Mouse (Mus musculus) midbrain, embryonic 11.5 days (tissue): ENCODE data around the gene Inhba. TPM values are rescaled to one million over a fixed set of nuclear protein-coding genes. Genes with fewer than 3 reads are reported as not detected.

Experiments used
- ATAC-seq: fragments of 200-750 bp; cut with Nextera tagmentation; 2 replicates; pipeline ENCODE4 v1.8.0; 2017; ENCODE audit warnings: moderate TSS enrichment, moderate library complexity; ENCODE audit not compliant: low FRiP score
- DNase-seq: peaks from one replicate; pipeline ENCODE4 v3.0.0; 2015; ENCODE audit warnings: low spot score; ENCODE audit errors: missing footprints
- H3K27ac ChIP-seq: fragments of 300-500 bp; sonication (generic); 2 replicates; pipeline ENCODE4 v1.5.1; 2014; ENCODE audit warnings: low read depth, low read length
- H3K27me3 ChIP-seq: fragments of 300-500 bp; sonication (generic); 2 replicates; pipeline ENCODE4 v1.6.1; 2014; ENCODE audit warnings: mild to moderate bottlenecking, low read length, moderate library complexity, mixed read lengths; ENCODE audit not compliant: control insufficient read depth, insufficient read depth
- H3K36me3 ChIP-seq: fragments of 300-500 bp; sonication (generic); 2 replicates; pipeline ENCODE4 v1.6.1; 2014; ENCODE audit warnings: mild to moderate bottlenecking, low read length, moderate library complexity, mixed read lengths; ENCODE audit not compliant: control insufficient read depth, insufficient read depth
- H3K4me1 ChIP-seq: fragments of 300-500 bp; sonication (generic); 2 replicates; pipeline ENCODE4 v1.6.1; 2014; ENCODE audit warnings: low read length; ENCODE audit not compliant: control insufficient read depth, insufficient read depth
- H3K4me2 ChIP-seq: fragments of 300-500 bp; sonication (generic); 2 replicates; pipeline ENCODE4 v1.6.1; 2014; ENCODE audit warnings: mild to moderate bottlenecking, moderate library complexity
- H3K4me3 ChIP-seq: fragments of 300-500 bp; sonication (generic); 2 replicates; pipeline ENCODE4 v1.5.1; 2014; ENCODE audit warnings: low read depth, low read length
- H3K9ac ChIP-seq: fragments of 300-500 bp; sonication (generic); 2 replicates; pipeline ENCODE4 v1.6.1; 2014; ENCODE audit warnings: low read length
- H3K9me3 ChIP-seq: fragments of 300-500 bp; sonication (generic); 2 replicates; pipeline ENCODE4 v1.6.1; 2016; ENCODE audit warnings: low read length; ENCODE audit not compliant: control insufficient read depth
- WGBS: fragments of 180-500 bp; shearing (Covaris S2); extraction: QIAGEN DNeasy Blood & Tissue Kit; methylation state at CpG from one replicate; pipeline ENCODE4 v1.1.7; 2014; 5-methylcytosine and 5-hydroxymethylcytosine counted together
- polyA plus RNA-seq: library from polyadenylated mRNA; unstranded; fragments of >200 nt; fragmentation: Nextera tagmentation; extraction: Ambion mirVana; gene quantifications from 2 replicates; pipeline ENCODE4 v1.2.1, GENCODE M21; 2014

The Inhba gene
- polyA plus RNA-seq, result 0.14 and 0.44 TPM in 2 replicates

DNA sequence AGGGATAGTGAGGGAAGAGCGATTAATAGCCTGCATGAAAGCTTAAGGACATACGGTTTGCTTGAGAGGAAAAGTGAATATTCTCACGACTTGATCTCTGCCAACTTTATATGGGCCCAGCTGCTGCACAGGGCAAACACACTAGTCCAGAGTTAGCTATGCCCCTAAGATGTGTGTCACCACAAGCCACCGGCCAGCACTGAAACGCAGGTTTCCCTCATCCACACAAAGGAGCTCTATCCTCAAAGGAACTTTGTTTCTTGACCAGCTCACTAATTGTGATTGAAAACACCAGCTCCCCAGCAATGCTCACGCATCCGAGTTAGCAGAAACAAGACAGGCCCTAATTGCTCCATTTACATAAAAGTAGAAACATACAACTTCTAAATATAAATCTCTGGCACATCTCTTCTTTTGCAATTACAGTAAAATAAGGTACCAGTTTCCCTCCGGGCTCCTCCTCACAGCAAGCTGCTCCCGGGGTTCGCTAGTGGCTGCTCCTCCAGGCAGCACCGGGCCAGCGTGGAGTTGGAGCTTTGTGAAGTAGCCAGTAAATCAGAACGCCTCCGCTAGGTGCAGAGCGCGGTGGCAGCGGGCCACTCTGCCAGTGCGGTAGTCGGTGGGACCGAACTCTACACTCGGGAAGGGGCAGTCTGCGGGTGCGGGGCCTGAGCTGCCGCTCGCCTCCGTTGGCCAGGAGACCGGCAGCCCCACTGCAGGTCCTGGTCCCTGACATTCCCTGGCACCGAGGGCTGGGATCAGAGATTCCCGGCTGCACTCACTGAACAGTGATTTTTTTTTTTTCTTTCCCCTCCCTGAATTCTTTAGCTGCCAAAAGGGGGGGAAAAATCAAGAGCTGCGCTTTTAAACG is at the start of gene Inhba:
TSS of gene Inhba (plus strand) at position 480 of the 871 bp plus-strand sequence.
- DNase-seq, result peak; percentile 93
- WGBS, result 6% methylated on average over 31 of the region's 31 CpGs
- H3K36me3 ChIP-seq, result no peaks in the 10 kb centered on the region
- peak; percentile 81 for ATAC-seq
- H3K27ac ChIP-seq, result no peak within 1 kb of the TSS
- peak within 1 kb of the TSS; percentile 86 for H3K4me2 ChIP-seq
- peaks cover 3% of the 10 kb centered on the region for H3K27me3 ChIP-seq
- H3K4me3 ChIP-seq, result peak within 1 kb of the TSS; percentile 41
- H3K4me1 ChIP-seq, result peaks cover 4% of the 10 kb centered on the region; the same call in 1 of the 2 replicates
- H3K9me3 ChIP-seq, result no peaks in the 10 kb centered on the region
- H3K9ac ChIP-seq, result peak within 1 kb of the TSS; percentile 59

GRCm38 (mm10) chr13:15976584-15976983 is 35.1 kb upstream of the Inhba start:
- Histone ChIP-seq H3K27ac (no peak overlapping the region), H3K4me3 (no peak overlapping the region), H3K4me1 (no peaks in the 10 kb centered on the region), H3K4me2 (no peak overlapping the region), H3K9me3 (no peaks in the 10 kb centered on the region), H3K9ac (no peak overlapping the region), H3K36me3 (no peaks in the 10 kb centered on the region), H3K27me3 (no peaks in the 10 kb centered on the region)
- DNase-seq (no peak), ATAC-seq (no peak)
- WGBS, result 86% methylated on average over 1 of the region's 1 CpGs

GRCm38 (mm10) chr13:15979551-15979950 is 32.1 kb upstream of the Inhba start:
- H3K4me1 ChIP-seq, result no peaks in the 10 kb centered on the region
- H3K9me3 ChIP-seq, result no peaks in the 10 kb centered on the region
- H3K9ac ChIP-seq, result no peak overlapping the region
- H3K27ac ChIP-seq, result no peak overlapping the region
- DNase-seq (no peak), ATAC-seq (no peak)
- H3K36me3 ChIP-seq, result no peaks in the 10 kb centered on the region
- WGBS, result 83% methylated on average over 3 of the region's 3 CpGs
- H3K4me2 ChIP-seq, result no peak overlapping the region
- H3K27me3 ChIP-seq, result no peaks in the 10 kb centered on the region
- no peak overlapping the region for H3K4me3 ChIP-seq

GRCm38 (mm10) chr13:15982041-15982440 is 29.6 kb upstream of the Inhba start:
- H3K9ac ChIP-seq, result no peak overlapping the region
- H3K36me3 ChIP-seq, result no peaks in the 10 kb centered on the region
- H3K27me3 ChIP-seq, result no peaks in the 10 kb centered on the region
- H3K4me2 ChIP-seq, result no peak overlapping the region
- 80% methylated on average over 3 of the region's 3 CpGs for WGBS
- DNase-seq (no peak), ATAC-seq (no peak)
- no peaks in the 10 kb centered on the region for H3K9me3 ChIP-seq
- no peak overlapping the region for H3K4me3 ChIP-seq
- no peaks in the 10 kb centered on the region for H3K4me1 ChIP-seq
- no peak overlapping the region for H3K27ac ChIP-seq

GRCm38 (mm10) chr13:15985761-15986160 is 25.9 kb upstream of the Inhba start:
- H3K4me3 ChIP-seq, result no peak overlapping the region
- H3K27ac ChIP-seq, result no peak overlapping the region
- no peaks in the 10 kb centered on the region for H3K4me1 ChIP-seq
- 76% methylated on average over 2 of the region's 2 CpGs for WGBS
- H3K4me2 ChIP-seq, result no peak overlapping the region
- H3K9ac ChIP-seq, result no peak overlapping the region
- no peaks in the 10 kb centered on the region for H3K9me3 ChIP-seq
- no peaks in the 10 kb centered on the region for H3K27me3 ChIP-seq
- H3K36me3 ChIP-seq, result no peaks in the 10 kb centered on the region
- no peak for ATAC-seq
- DNase-seq, result no peak

DNA sequence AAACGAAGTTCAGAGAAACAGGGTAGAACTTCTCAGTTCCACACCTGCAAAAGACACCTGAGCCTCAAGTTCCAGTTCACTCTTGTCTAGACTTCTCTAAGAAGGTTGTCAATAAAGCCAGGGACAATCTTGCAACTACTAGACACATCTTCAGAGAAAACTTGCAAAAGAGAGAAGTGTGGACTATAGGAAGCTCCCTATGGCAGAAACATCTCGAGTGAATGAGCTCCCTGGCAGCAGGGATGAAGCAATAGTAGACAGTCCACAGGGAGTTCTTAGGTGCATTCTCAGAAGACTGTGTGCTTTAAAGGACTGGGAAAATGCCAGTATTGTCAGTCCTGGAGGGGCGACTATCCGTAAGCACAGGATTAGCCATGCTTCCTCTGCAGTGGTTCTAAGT is 25.5 kb upstream of the Inhba start:
- Histone ChIP-seq H3K9ac (no peak overlapping the region), H3K4me2 (no peak overlapping the region), H3K9me3 (no peaks in the 10 kb centered on the region), H3K27me3 (no peaks in the 10 kb centered on the region), H3K27ac (no peak overlapping the region), H3K4me3 (no peak overlapping the region), H3K4me1 (no peaks in the 10 kb centered on the region), H3K36me3 (no peaks in the 10 kb centered on the region)
- ATAC-seq (no peak), DNase-seq (no peak)
- 84% methylated on average over 4 of the region's 4 CpGs for WGBS

- no peak for DNase-seq
Observed at GRCm38 (mm10) chr13:15995314-15995713, 16.3 kb upstream of the Inhba start.

GRCm38 (mm10) chr13:16005517-16005916 is 6.1 kb upstream of the Inhba start:
- H3K4me2 ChIP-seq, result no peak overlapping the region
- no peaks in the 10 kb centered on the region for H3K27me3 ChIP-seq
- no peaks in the 10 kb centered on the region for H3K36me3 ChIP-seq
- no peak overlapping the region for H3K27ac ChIP-seq
- no peaks in the 10 kb centered on the region for H3K9me3 ChIP-seq
- 10% methylated on average over 4 of the region's 4 CpGs for WGBS
- no peak overlapping the region for H3K4me3 ChIP-seq
- DNase-seq, result no peak
- no peak for ATAC-seq
- no peak overlapping the region for H3K9ac ChIP-seq
- H3K4me1 ChIP-seq, result no peaks in the 10 kb centered on the region

More at GRCm38 (mm10) chr13:15995314-15995713, 16.3 kb upstream of the Inhba start:
- Histone ChIP-seq H3K4me1 (no peaks in the 10 kb centered on the region), H3K36me3 (no peaks in the 10 kb centered on the region), H3K9me3 (no peaks in the 10 kb centered on the region), H3K4me2 (no peak overlapping the region), H3K27ac (no peak overlapping the region), H3K27me3 (no peaks in the 10 kb centered on the region), H3K9ac (no peak overlapping the region), H3K4me3 (no peak overlapping the region)
- WGBS, result 82% methylated on average over 2 of the region's 2 CpGs
- ATAC-seq, result no peak

DNA sequence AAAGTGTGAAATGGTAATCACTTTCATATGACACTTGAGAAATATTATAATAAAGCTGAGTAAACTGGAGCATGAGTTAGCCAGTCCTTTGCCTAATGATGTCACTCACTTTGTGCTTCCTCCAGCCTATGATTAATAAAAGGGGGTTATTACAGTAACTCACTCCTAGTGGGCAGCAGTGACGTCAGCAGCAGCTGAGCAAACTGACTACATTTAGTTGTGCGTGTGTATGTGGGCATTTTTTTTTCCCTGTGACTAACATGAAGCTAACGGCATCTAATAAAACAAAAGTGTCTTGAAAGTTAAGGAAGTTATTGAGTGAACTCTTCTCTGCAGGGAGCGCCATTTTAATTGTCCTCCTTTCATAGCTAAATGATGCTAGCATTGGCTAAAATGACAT is 3.9 kb upstream of the Inhba start:
- ATAC-seq (no peak), DNase-seq (no peak)
- no peaks in the 10 kb centered on the region for H3K36me3 ChIP-seq
- H3K9ac ChIP-seq, result no peak overlapping the region
- peaks cover 3% of the 10 kb centered on the region for H3K27me3 ChIP-seq
- WGBS, result 82% methylated on average over 4 of the region's 4 CpGs
- H3K4me2 ChIP-seq, result no peak overlapping the region
- H3K9me3 ChIP-seq, result no peaks in the 10 kb centered on the region
- H3K27ac ChIP-seq, result no peak overlapping the region
- no peaks in the 10 kb centered on the region for H3K4me1 ChIP-seq
- no peak overlapping the region for H3K4me3 ChIP-seq
